Mouse (Mus musculus): ENCODE results near the gene Cenpe.

- TF ChIP-seq MAX (IDR thresholded peaks at IDR 0.05; ENCODE audit: low read depth): no peak
- no peak for TF ChIP-seq POLR2AphosphoS2 (IDR thresholded peaks at IDR 0.05; ENCODE audit: insufficient read length, low read depth)
Observed at GRCm38 (mm10) chr3:135268616-135269015, 56.3 kb downstream of the Cenpe start.
